Mouse (Mus musculus) G1E (cell line): ENCODE measurements around the gene 2810459M11Rik.

Source experiments
- CTCF ChIP-seq: IDR thresholded peaks from 2 replicates; pipeline ENCODE4 v1.5.1; 2012; ENCODE audit warnings: low read depth, low read length, inconsistent platforms, mixed read lengths
- GATA1 ChIP-seq: IDR thresholded peaks from 2 replicates; pipeline ENCODE4 v1.6.1; 2012; ENCODE audit warnings: borderline replicate concordance, low read length, inconsistent platforms, mixed read lengths

- no peak for TF ChIP-seq CTCF
- no peak for TF ChIP-seq GATA1
These were observed at the start of gene 2810459M11Rik for GRCm38 (mm10) chr1:86045848-86046805.
